In the genomic region with DNA sequence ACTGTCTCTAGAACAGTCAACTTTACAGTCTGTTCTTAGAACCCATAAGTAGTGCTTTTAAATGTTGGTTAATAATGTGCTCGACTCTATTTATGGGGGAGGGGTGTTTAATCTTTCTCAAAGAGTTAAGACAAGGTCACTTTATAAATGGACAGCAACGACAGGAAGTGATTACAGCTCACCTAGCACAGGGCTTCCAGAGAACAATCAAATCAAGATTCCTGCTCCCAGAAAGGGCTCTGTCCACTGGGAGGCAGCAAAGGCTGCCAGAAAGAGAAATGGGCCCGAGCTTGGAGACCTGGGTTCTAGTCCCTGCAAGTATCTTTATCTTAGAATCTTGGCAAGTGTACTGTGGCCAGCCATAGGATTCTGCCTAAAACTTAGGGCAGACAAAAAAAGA, we compare ENCODE assay signal across 13 mouse cellular contexts. TPM values are rescaled to one million over a fixed set of nuclear protein-coding genes. Genes with fewer than 3 reads are reported as not detected.
A peak's percentile ranks its signal among the peaks of the same experiment; 100 is the strongest.
DNase-seq lines count a peak whose midpoint lies in the region; ATAC-seq and TF ChIP-seq lines count a peak whose summit lies in the region.
"Had no signal": no experiment of that assay in that cellular context is flagged by ENCODE, and none has a peak within 500 bp of the region (broad histone marks: within the 10 kb centered on the region; RNA-seq: fewer than 3 reads in every experiment).

No protein-coding gene starts in this region.

- H3K4me3 ChIP-seq in hindbrain, postnatal 0 days (ENCODE audit: low read length), result no peak overlapping the region
- no peak overlapping the region for H3K4me3 ChIP-seq in hindbrain, embryonic 11.5 days (ENCODE audit: low read depth, low read length)
- no peak overlapping the region for H3K4me3 ChIP-seq in midbrain, embryonic 15.5 days
- H3K4me3 ChIP-seq in midbrain, embryonic 11.5 days (ENCODE audit: low read depth, low read length), result no peak overlapping the region
- H3K4me3 ChIP-seq: embryonic facial prominence, embryonic 13.5 days; limb, embryonic 15.5 days; megakaryocyte, embryonic 14.5 days had no signal

- no peak overlapping the region for H3K9ac ChIP-seq in hindbrain, postnatal 0 days (replicated peaks; ENCODE audit: low read length)
- H3K9ac ChIP-seq in hindbrain, embryonic 11.5 days (ENCODE audit: low read depth, low read length), result no peak overlapping the region
- no peak overlapping the region for H3K9ac ChIP-seq in midbrain, embryonic 15.5 days
- no peak overlapping the region for H3K9ac ChIP-seq in midbrain, embryonic 11.5 days (ENCODE audit: low read length)
- H3K9ac ChIP-seq: embryonic facial prominence, embryonic 13.5 days; limb, embryonic 15.5 days had no signal

- WGBS in hindbrain, postnatal 0 days, result 60% methylated on average over 3 of the region's 3 CpGs
- WGBS in hindbrain, embryonic 11.5 days, result 72% methylated on average over 3 of the region's 3 CpGs
- 67% methylated on average over 3 of the region's 3 CpGs for WGBS in midbrain, embryonic 15.5 days
- 74% methylated on average over 3 of the region's 3 CpGs for WGBS in midbrain, embryonic 11.5 days

- TF ChIP-seq CTCF in hindbrain, postnatal 0 days (IDR thresholded peaks at IDR 0.05; ENCODE audit: low read depth), result peak; percentile 43

- H3K4me1 ChIP-seq in hindbrain, postnatal 0 days (ENCODE audit: insufficient read depth, low read length), result peaks cover 11% of the 10 kb centered on the region; the same call in 1 of the 2 replicates
- H3K4me1 ChIP-seq in hindbrain, embryonic 11.5 days (replicated peaks; ENCODE audit: control insufficient read depth, insufficient read depth, low read length), result no peaks in the 10 kb centered on the region; the same call in none of the 2 replicates
- H3K4me1 ChIP-seq in midbrain, embryonic 15.5 days, result peaks cover 44% of the 10 kb centered on the region
- H3K4me1 ChIP-seq in midbrain, embryonic 11.5 days (ENCODE audit: control insufficient read depth, insufficient read depth, low read length), result peaks cover 12% of the 10 kb centered on the region

- H3K9me3 ChIP-seq in hindbrain, postnatal 0 days (ENCODE audit: low read length), result no peaks in the 10 kb centered on the region
- H3K9me3 ChIP-seq in hindbrain, embryonic 11.5 days (ENCODE audit: control insufficient read depth, low read length), result no peaks in the 10 kb centered on the region
- no peaks in the 10 kb centered on the region for H3K9me3 ChIP-seq in midbrain, embryonic 15.5 days
- H3K9me3 ChIP-seq in midbrain, embryonic 11.5 days (ENCODE audit: control insufficient read depth, low read length), result no peaks in the 10 kb centered on the region
- H3K9me3 ChIP-seq: embryonic facial prominence, embryonic 13.5 days; limb, embryonic 15.5 days; megakaryocyte, embryonic 14.5 days had no signal

- H3K4me2 ChIP-seq in hindbrain, postnatal 0 days (ENCODE audit: low read depth, low read length), result no peak overlapping the region
- H3K4me2 ChIP-seq in hindbrain, embryonic 11.5 days (replicated peaks; ENCODE audit: low read depth, low read length), result no peak overlapping the region
- H3K4me2 ChIP-seq in midbrain, embryonic 15.5 days, result no peak overlapping the region
- no peak overlapping the region for H3K4me2 ChIP-seq in midbrain, embryonic 11.5 days
- H3K4me2 ChIP-seq: embryonic facial prominence, embryonic 13.5 days; limb, embryonic 15.5 days had no signal

- H3K36me3 ChIP-seq in hindbrain, postnatal 0 days (ENCODE audit: insufficient read depth, low read length), result no peaks in the 10 kb centered on the region
- H3K36me3 ChIP-seq in hindbrain, embryonic 11.5 days (ENCODE audit: control insufficient read depth, insufficient read depth, low read length), result no peaks in the 10 kb centered on the region
- H3K36me3 ChIP-seq in midbrain, embryonic 15.5 days (replicated peaks), result no peaks in the 10 kb centered on the region
- no peaks in the 10 kb centered on the region for H3K36me3 ChIP-seq in midbrain, embryonic 11.5 days (ENCODE audit: control insufficient read depth, insufficient read depth, low read length)

- ATAC-seq in hindbrain, postnatal 0 days, result no peak
- no peak for ATAC-seq in hindbrain, embryonic 11.5 days (ENCODE audit: low FRiP score)
- no peak for ATAC-seq in midbrain, embryonic 15.5 days (replicated peaks)
- ATAC-seq in midbrain, embryonic 11.5 days (ENCODE audit: low FRiP score), result no peak
- ATAC-seq: hindbrain, embryonic 16.5 days had no signal

- peak; percentile 51 for DNase-seq in adrenal gland, postnatal 10 days
- no peak for DNase-seq in adrenal gland, adult 8-10 months
- DNase-seq in hindbrain, postnatal 0 days (ENCODE audit: low spot score), result no peak
- no peak for DNase-seq in hindbrain, embryonic 11.5 days (ENCODE audit: low spot score)
- DNase-seq in midbrain, embryonic 11.5 days (ENCODE audit: low spot score, missing footprints), result no peak
- DNase-seq in thymus, postnatal 14 days, result no peak
- DNase-seq in urinary bladder, adult 2 months (ENCODE audit: low spot score), result no peak
- DNase-seq: thymus, postnatal 36 days had no signal

- H3K27ac ChIP-seq in hindbrain, postnatal 0 days, result no peak overlapping the region
- no peak overlapping the region for H3K27ac ChIP-seq in hindbrain, embryonic 11.5 days (ENCODE audit: low read depth, low read length)
- 0 out of 2 replicates have a peak overlapping the region, but pooled peaks have one; percentile 14 for H3K27ac ChIP-seq in midbrain, embryonic 15.5 days
- no peak overlapping the region for H3K27ac ChIP-seq in midbrain, embryonic 11.5 days (ENCODE audit: low read depth, low read length)
- H3K27ac ChIP-seq: embryonic facial prominence, embryonic 13.5 days; limb, embryonic 15.5 days had no signal

- H3K27me3 ChIP-seq in hindbrain, postnatal 0 days (ENCODE audit: insufficient read depth, low read length), result no peaks in the 10 kb centered on the region
- H3K27me3 ChIP-seq in hindbrain, embryonic 11.5 days (ENCODE audit: control insufficient read depth, insufficient read depth, low read length), result no peaks in the 10 kb centered on the region
- H3K27me3 ChIP-seq in midbrain, embryonic 15.5 days (replicated peaks), result no peaks in the 10 kb centered on the region
- no peaks in the 10 kb centered on the region for H3K27me3 ChIP-seq in midbrain, embryonic 11.5 days (ENCODE audit: control insufficient read depth, insufficient read depth, low read length)
- H3K27me3 ChIP-seq: embryonic facial prominence, embryonic 13.5 days; limb, embryonic 15.5 days; megakaryocyte, embryonic 14.5 days had no signal

RNA-seq across cellular contexts. Expression of gene Pbx1, which starts 55.7 kb away (rescaled TPM):
- total RNA-seq in adrenal gland, postnatal 10 days (2021), result 100 to 1,000 TPM; 117 to 131 TPM
- 100 to 1,000 TPM; 152 to 211 (median 192) TPM for total RNA-seq in adrenal gland, adult 8-10 months (2022)
- 44.4 and 51.6 TPM in 2 replicates for total RNA-seq in hindbrain, postnatal 0 days (2014; rRNA removed)
- 33.5 and 37.6 TPM in 2 replicates for polyA plus RNA-seq in hindbrain, postnatal 0 days (2015; fragmentation: Nextera tagmentation; extraction: Ambion mirVana)
- polyA plus RNA-seq in hindbrain, embryonic 11.5 days (2014; fragmentation: Nextera tagmentation; extraction: Ambion mirVana), result 49.0 and 59.2 TPM in 2 replicates
- polyA plus RNA-seq in midbrain, embryonic 15.5 days (2015; fragmentation: Nextera tagmentation; extraction: Ambion mirVana), result 83.0 and 88.2 TPM in 2 replicates
- polyA plus RNA-seq in midbrain, embryonic 11.5 days (2014; fragmentation: Nextera tagmentation; extraction: Ambion mirVana), result 49.3 and 57.3 TPM in 2 replicates
- polyA plus RNA-seq in urinary bladder, adult 2 months (2012; rRNA removed), result 77.8 and 103 TPM in 2 replicates
